Mouse (Mus musculus): Measurements from ENCODE around the gene Myh6. TPM values are rescaled to one million over a fixed set of nuclear protein-coding genes. Genes with fewer than 3 reads are reported as not detected.
"Not testable (repeated sequence)": the region's sequence is repeated elsewhere in the genome, so short reads cannot be mapped to it uniquely, and the experiment has no call there.

The Myh6 gene
- total RNA-seq, 2 experiments from 2014 or later = 0.81 to 4.9 TPM

DNA sequence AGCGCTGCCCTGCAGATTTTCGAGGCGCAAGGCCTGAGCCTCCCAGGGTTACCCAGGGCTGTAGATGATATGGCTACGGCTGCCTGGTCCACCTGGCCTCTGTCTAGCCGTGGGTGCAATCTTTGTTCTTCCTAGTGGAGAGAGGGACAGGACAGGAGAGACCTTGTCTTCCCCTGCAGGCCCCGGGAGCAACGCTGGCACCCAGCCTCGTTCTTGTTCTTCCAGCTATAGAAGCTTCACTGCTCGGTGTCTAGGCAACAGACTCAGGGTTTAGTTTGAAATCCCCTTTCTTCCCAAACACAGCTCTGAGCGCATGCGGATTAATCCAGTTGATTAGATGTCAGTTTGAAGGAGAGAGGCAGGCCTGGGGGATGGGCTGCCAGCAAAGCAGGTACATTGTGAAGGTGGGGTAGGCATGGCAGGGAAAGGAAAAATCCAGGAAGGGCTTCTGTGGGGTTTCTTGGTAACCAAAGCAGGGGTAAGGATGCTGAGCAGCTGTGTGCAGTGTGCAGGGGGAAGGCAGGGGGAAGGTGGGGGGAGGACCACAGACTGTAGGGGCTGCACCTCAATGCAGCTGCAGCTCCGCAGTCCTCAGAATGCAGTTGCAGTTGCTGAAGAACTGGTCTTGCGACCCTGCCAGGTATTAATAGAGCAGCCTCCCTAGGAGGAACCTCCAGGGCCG is 28.9 kb upstream of the Myh6 start:
- DNase-seq (ENCODE audit: low spot score in 2 of 2) = no peak

GRCm38 (mm10) chr14:54994869-54995186 is 28.1 kb upstream of the Myh6 start:
- DNase-seq (ENCODE audit: low spot score in 2 of 2) = no peak

GRCm38 (mm10) chr14:54994136-54994868 is 27.6 kb upstream of the Myh6 start, which contains the start of gene Myh7:
Gene Myh7, minus strand, starts transcription at chr14:54994626.
- no peak for DNase-seq (ENCODE audit: low spot score in 2 of 2)

- no peak for DNase-seq (ENCODE audit: low spot score in 2 of 2)
Observed at GRCm38 (mm10) chr14:54993636-54994035, 26.9 kb upstream of the Myh6 start.

- no peak for DNase-seq (ENCODE audit: low spot score in 2 of 2)
Observed at GRCm38 (mm10) chr14:54992196-54992595, 25.5 kb upstream of the Myh6 start.

DNA sequence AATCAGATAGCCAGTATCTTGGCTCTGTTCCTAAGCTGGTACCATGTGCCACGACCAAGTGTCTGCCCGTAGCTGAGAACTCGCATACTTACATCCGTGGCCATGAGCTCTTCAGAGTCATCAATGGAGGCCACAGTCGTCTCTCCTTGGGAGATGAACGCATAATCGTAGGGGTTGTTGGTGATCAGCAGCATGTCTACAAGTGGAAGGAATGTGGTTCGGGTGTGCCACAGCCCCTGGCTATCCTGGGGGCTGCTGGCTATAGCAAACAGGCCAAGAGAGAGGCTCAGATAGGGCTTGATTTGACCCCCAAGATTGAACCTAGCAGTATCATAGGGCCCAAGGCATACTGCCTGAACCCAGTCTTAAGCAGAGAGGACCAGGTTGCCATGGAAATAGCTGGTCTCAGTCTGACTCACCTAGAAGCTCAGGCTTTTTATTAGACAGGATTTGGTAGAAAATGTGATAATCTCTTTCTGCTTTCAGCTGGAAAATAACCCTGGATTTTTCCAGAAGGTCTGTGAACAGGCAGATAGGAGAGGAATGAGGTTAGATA is 23.2 kb upstream of the Myh6 start:
- DNase-seq (ENCODE audit: low spot score in 2 of 2) = no peak

- no peak for DNase-seq (ENCODE audit: low spot score in 2 of 2)
Observed at GRCm38 (mm10) chr14:54988882-54989281, 22.2 kb upstream of the Myh6 start.

- DNase-seq (ENCODE audit: low spot score in 2 of 2) = not testable (repeated sequence)
Observed at GRCm38 (mm10) chr14:54988350-54988874, 21.7 kb upstream of the Myh6 start.

DNA sequence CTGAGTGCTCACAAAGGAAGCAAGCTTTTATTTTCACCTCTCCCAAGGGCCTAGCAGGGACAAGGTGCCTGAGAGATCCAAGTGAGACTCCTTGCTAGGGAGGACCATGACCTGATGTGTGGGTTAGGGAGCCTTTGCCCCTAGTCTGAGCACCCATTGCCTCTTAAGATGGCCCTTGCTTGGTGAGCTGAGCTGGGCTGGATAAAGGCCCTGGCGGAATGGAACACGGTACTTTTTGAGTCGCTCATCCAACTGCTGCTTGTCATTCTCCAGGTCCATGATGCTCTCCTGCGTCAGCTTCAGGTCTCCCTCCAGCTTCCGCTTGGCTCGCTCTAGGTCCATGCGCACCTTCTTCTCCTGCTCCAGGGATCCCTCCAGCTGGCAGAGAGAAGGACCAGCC is 15.2 kb upstream of the Myh6 start:
- no peak for DNase-seq (ENCODE audit: low spot score in 2 of 2)

GRCm38 (mm10) chr14:54978664-54979063 is 11.9 kb upstream of the Myh6 start:
- no peak for DNase-seq (ENCODE audit: low spot score in 2 of 2)

- no peak for DNase-seq (ENCODE audit: low spot score in 2 of 2)
Observed at GRCm38 (mm10) chr14:54976633-54977032, 9.9 kb upstream of the Myh6 start, which contains the start of gene Gm17428. Gene Gm17428, plus strand, starts transcription at chr14:54976933.

DNA sequence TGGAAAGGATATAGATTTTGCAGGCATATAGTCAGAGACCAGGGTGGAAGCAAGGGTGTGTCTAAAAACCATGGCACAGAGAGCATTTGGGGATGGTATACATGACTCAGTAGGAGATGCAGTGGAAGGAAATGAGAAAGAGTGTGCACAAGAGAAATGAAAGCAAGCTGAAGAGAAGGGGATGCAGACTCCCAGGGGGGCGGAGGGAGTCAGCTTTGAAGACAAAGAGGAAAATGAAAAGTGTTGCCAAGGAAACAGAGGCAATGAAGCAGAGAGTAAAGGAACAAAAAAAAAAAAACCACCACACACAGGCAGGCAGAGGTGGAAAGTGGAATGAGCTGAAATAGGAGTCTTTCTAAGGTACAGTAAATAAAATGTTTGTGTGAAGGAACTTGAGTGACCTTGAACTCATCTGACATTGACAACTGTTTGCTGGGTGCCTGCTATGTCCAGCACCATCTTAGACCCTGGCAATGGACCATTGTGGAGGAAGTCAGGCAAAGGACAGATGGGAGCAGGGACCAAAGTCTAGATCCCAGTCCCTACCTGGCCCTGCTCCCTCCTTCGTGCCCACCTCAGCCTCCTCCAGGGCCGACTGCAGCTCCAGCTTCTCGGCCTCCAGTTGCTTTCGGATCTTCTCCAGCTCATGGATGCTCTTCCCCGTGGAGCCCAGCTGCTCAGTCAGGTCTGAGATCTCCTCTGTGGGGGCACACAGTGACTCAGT is 7.5 kb upstream of the Myh6 start:
- no peak for DNase-seq (ENCODE audit: low spot score in 2 of 2)

DNA sequence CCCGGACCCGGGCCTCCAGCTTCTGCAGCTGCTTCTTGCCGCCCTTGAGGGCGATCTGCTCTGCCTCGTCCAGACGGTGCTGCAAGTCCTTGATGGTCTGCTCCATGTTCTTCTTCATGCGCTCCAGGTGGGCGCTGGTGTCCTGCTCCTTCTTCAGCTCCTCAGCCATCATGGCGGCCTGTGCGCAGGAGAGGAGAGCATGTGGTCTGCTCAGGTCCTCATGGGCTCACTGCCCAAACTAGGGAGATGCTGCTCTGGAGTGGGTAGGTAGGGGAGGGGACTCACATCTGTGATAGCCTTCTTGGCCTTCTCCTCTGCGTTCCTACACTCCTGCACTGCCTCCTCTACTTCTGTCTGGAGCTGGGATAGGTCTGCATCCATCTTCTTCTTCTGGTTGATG is 6.1 kb upstream of the Myh6 start:
- DNase-seq (ENCODE audit: low spot score in 2 of 2) = not testable (repeated sequence)

- DNase-seq (ENCODE audit: low spot score in 2 of 2) = no peak
Observed at GRCm38 (mm10) chr14:54968344-54968743, 1.6 kb upstream of the Myh6 start.

GRCm38 (mm10) chr14:54967874-54968273 is 1.1 kb upstream of the Myh6 start:
- no peak for DNase-seq (ENCODE audit: low spot score in 2 of 2)

DNA sequence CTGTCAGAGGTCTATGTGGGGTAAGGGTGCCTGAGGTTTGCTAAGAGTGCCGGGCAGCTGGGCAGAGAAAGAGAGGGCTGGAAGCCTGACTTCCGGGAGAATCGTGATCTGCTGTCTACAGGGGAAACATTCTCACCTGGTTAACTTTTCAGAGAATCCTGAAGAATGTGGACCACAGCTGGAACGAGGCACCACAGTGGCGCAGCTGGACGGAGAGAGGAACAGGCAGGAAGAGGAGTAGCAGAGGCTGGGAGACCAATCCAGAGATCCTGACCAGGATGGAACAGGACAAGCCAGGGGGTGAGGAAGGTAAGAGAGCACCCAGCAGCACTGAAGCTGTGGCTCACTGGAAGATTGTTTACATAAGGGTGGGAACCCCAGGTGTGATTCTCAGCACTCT is 1.1 kb downstream of the Myh6 start:
- no peak for DNase-seq (ENCODE audit: low spot score in 2 of 2)

- DNase-seq (ENCODE audit: low spot score in 2 of 2) = no peak
Observed at GRCm38 (mm10) chr14:54965044-54965443, 1.7 kb downstream of the Myh6 start.

DNA sequence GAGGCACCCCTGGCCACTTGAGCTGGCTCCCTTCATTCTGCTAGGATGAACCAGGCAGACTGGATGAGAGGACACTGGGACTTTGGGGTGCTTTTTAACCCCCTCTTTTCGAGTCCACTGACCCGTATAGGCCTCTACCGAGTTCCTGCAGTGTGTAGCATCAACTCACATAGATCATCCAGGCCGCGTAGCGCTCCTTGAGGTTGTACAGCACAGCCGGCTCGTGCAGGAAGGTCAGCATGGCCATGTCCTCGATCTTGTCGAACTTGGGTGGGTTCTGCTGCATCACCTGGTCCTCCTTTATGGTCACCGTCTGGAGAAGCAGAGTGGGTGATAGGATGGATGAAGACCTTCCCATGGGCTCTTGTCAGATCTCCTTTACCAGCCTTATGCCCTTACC is 3.0 kb downstream of the Myh6 start:
- no peak for DNase-seq (ENCODE audit: low spot score in 2 of 2)

DNA sequence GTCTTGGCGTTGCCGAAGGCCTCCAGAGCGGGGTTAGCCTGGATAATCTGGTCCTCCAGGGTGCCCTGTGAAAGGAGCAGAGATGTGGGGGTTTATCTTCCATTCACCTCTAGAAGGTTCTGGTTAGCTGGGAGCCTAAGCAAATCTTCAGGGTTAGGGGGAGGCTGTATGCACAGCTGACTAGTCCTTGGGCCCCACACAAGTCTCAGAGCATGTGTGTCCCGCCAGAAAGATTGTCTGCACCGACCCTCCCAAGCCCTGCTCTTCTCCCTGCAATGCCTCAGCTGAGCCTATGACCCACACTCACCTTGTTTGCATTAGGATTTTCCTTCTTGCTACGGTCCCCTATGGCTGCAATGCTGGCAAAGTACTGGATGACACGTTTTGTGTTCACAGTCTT is 4.0 kb downstream of the Myh6 start:
- DNase-seq (ENCODE audit: low spot score in 2 of 2) = no peak

- DNase-seq (ENCODE audit: low spot score in 2 of 2) = no peak
Observed at GRCm38 (mm10) chr14:54961487-54961886, 5.2 kb downstream of the Myh6 start.

DNA sequence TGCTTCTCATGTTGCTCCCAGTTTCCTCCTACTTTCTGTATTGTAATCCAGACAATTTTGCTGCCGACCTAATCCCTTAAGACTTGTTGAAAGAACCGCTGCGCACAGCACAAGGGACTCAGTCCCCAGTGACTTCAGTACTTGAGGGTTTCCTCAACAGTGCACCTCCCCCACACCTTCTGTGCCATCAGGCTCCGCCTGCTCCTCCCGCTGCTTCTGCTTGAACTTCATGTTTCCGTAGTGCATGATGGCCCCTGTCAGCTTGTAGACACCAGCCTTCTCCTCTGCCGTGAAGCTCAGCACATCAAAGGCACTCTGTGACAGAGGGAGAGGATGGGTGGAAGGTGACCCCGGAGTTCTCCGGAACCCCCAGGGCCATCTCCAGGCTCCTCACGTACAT is 6.0 kb downstream of the Myh6 start:
- DNase-seq (ENCODE audit: low spot score in 2 of 2) = no peak
